ENCODE assay signal across 11 mouse cellular contexts in genomic region chr6:31233252-31233993, GRCm38 (mm10).
A peak's percentile ranks its signal among the peaks of the same experiment; 100 is the strongest.
DNase-seq lines count a peak whose midpoint lies in the region; ATAC-seq lines count a peak whose summit lies in the region.
"Had no signal": no experiment of that assay in that cellular context is flagged by ENCODE, and none has a peak within 500 bp of the region (broad histone marks: within the 10 kb centered on the region; RNA-seq: fewer than 3 reads in every experiment).

No protein-coding gene starts in this region.

- peak; percentile 29 to 50 for DNase-seq in heart, adult 18-20 months
- DNase-seq in heart, postnatal 25 days (ENCODE audit: low spot score): no peak
- peak; percentile 81 to 82 for DNase-seq in spleen, postnatal 36 days (ENCODE audit: low spot score in 2 of 2)
- no peak for DNase-seq in yolk sac, embryonic 10.5 days (ENCODE audit: low spot score)
- no peak for DNase-seq in heart, embryonic 10.5 days (ENCODE audit: low spot score)
- no peak for DNase-seq in lung, postnatal 4 days
- DNase-seq: cerebellum, adult 8-10 months had no signal

- no peaks in the 10 kb centered on the region for H3K36me3 ChIP-seq in heart, embryonic 10.5 days
- H3K36me3 ChIP-seq: G1E; limb, embryonic 12.5 days had no signal

- H3K9me3 ChIP-seq in heart, embryonic 10.5 days: no peaks in the 10 kb centered on the region
- H3K9me3 ChIP-seq: G1E; limb, embryonic 12.5 days had no signal

- WGBS in heart, embryonic 10.5 days: 67% methylated on average over 18 of the region's 18 CpGs

- ATAC-seq in common myeloid progenitor, adult 5-6 weeks (replicated peaks; ENCODE audit: low read depth, poor library complexity, severe bottlenecking): peak; percentile 97
- peak; percentile 86 for ATAC-seq in megakaryocyte, adult 5-6 weeks (ENCODE audit: poor library complexity, severe bottlenecking)

- H3K4me3 ChIP-seq in heart, embryonic 10.5 days: no peak overlapping the region
- H3K4me3 ChIP-seq: limb, embryonic 12.5 days had no signal

- intact Hi-C loops in heart, postnatal 25 days (cut with DNase I): no loop called here

- H3K4me1 ChIP-seq in heart, embryonic 10.5 days: no peaks in the 10 kb centered on the region
- H3K4me1 ChIP-seq: limb, embryonic 12.5 days had no signal

- H3K27ac ChIP-seq in heart, embryonic 10.5 days: no peak overlapping the region
- H3K27ac ChIP-seq: limb, embryonic 12.5 days had no signal

- no peaks in the 10 kb centered on the region for H3K27me3 ChIP-seq in heart, embryonic 10.5 days (ENCODE audit: insufficient read depth, poor library complexity, severe bottlenecking)
- H3K27me3 ChIP-seq: limb, embryonic 12.5 days had no signal

Comparison
In these comparisons a context has a peak if more than half of its experiments do, and no peak if none do; other contexts are left out.
1. DNase-seq: peak in heart, adult 18-20 months (2 of 2) and spleen, postnatal 36 days (2 of 2); none in heart, postnatal 25 days (single experiment), yolk sac, embryonic 10.5 days (single experiment), heart, embryonic 10.5 days (single experiment) and lung, postnatal 4 days (0 of 2).